Mouse (Mus musculus) urinary bladder, adult 2 months (tissue): ENCODE data around the gene Srrt. TPM values are rescaled to one million over a fixed set of nuclear protein-coding genes. Genes with fewer than 3 reads are reported as not detected.

ENCODE experiments used
- DNase-seq: peaks from one replicate; pipeline ENCODE4 v3.0.0; 2022; ENCODE audit warnings: low spot score
- polyA plus RNA-seq: library from polyadenylated mRNA; depleted of rRNA; stranded (reverse); fragments of >200 nt; gene quantifications from 2 replicates; pipeline ENCODE4 v1.2.3, GENCODE M21; 2012; rRNA removed

Gene Srrt
- polyA plus RNA-seq, result 163 and 168 TPM in 2 replicates

- peak; percentile 75 for DNase-seq
Measured at GRCm38 (mm10) chr5:137307071-137307912, at the start of gene Srrt. Gene Srrt, minus strand, starts transcription at chr5:137307674.

DNA sequence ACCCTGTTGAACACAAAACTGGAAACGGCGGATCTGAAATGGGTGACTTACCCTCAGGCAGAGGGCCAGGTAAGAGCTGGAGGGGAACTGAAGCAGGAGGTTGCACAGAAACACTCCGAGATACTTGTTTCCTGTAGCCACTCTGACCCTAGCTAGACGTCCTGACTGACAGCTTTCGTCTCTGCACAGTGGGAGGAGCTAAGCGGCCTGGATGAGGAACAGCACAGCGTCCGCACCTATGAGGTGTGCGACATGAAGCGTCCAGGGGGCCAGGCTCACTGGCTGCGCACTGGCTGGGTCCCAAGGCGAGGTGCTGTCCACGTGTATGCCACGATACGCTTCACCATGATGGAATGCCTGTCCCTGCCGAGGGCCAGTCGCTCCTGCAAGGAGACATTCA is 46.6 kb upstream of the Srrt start:
- no peak for DNase-seq

DNA sequence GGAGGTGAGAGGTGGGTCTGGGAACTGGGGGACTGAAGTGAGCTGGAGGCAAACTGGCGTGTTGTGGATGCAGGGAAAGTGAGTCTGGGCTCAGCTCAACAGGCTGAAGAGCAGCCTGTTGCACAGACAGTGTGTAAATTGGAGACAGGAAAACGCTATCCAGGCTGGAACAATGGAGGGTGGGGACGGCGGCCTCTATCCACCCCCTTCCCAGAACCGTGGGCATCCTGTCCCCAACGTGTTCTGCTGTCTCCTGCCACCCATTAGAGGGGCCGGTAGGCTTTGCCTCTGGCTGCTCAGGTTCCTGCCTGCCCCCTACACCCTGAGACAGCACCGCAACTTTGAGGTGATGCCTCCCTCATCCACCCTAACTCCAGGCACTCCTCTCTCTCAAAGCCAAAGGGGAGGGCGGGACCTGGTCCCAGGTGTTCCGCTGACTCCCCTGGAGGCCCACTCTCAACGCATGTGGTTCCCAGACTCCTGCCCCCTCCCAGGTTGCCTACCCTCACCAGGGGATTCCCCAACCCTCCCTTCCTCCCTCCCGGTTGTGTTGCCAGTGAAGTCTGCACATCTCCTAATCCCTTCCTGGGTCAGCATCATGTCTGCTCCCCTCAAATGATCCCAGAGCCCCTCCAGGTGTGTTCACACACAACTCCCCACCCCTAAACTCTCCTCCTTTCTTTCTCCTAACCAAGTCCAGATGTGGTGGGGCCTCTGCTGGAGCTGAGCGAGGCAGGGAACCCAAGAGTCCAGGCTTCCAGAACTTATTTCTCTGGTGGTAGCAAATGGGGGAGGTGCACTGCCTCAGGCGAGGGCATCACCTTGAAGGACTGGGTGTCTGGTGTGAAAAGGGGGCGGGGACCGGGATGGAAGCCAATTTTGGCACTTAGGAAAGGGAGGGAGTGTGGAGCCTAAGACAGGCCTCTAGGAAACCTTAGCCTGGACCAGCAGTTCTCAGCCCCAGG is 44.8 kb upstream of the Srrt start:
- DNase-seq, result no peak

- DNase-seq, result no peak
Measured at GRCm38 (mm10) chr5:137351394-137351793, 43.9 kb upstream of the Srrt start.

DNA sequence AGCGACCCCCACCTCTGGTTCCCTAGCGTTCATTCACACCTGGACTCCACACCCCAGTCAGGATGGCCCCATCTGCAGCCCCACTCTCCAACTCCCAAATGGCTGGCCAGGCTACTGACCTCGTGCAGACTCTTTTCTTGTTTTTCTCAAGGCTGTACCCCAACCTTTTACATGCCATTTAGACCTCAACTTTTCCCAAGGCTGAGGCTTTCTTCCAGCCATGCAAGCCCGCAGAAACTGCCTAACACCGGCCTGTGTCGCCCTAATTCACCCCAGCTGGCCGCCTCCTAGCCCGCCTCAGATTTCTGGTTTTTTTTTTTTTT is 43.5 kb upstream of the Srrt start:
- no peak for DNase-seq

- DNase-seq, result no peak
Measured at GRCm38 (mm10) chr5:137350205-137351057, 43.0 kb upstream of the Srrt start.

DNA sequence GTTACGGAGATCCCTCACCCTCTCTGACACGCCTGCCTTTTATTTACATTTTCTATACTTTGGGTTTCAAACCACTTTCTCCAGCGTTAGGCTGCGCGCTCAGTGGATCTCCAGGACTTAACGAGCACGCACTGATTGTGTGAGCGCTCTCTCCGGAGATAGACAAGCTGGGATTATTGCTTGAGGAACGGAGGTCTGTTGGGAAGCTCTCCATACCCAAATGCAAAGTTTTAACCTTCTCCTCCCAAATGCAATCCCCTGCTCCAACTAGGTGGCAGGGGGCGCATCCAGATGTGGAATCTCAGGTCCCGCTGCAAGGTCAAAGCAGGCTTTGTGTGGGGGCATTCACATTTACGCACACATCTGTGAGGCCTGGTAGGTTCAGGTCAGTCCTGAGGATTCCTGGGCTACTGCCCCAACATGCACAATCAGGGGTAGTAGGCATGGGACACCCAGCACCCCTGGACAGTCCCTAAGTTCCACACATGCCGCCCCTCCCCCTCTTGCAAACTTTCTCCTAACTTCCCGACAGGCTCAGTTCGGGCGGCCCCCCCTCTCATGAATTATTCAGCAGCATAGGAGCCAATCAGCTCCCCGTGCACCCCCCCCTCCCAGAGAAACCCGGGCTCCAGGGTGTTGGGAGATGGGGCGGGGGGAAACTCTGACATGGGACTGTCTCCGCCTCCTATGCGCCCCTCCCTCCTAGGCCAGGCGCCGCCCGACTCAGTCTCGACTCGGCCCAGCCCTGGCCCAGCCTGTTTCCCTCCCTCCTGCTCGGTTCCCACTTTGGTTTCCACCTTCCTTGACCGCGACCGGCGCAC is 42.1 kb upstream of the Srrt start, which contains the start of gene Ephb4:
TSS of gene Ephb4 (plus strand) at position 726 of the 821 bp plus-strand sequence.
- DNase-seq, result peak; percentile 76

DNA sequence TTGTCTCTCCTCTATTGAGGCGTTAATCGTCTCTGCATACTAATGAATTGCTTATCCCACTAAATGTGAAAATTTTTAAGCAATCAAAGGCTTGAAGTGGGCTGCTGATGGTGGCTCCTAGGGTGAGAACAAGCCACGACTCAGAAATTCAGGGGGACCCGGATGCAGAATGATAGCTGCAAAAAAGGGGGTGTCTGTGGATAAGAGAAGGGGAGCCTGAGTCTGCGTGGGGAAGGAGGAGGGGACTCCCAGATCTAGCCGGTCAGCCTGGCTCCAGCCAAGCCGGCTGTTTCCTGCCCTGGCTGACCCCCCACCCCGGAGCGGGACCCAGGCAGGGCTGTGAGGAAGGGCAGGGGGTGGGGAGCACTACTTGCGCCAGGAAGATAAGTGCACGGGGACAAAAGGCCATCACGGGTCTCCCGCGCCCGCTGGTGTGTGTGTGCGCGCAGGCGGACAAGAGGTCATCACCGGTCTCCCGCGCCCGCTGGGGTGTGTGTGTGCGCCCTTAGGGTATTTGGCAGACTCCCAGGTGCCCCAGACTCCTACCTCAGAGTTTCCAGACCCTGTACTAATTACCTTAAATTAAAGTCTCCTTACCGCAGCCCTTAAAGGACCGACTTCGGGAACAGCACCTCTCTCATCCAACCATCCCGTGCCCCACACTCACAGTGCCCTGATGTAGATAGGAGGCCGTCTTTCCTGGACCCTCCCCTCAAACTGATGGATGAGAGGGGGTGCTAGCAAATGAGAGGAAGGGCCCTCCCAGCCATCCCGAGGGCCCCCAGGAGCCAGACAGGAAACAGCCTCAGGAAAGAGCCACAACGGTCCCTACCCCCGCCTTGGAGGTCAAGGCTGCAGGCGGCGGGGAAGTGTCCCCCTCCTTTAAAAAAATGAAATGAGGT is 41.3 kb upstream of the Srrt start:
- DNase-seq, result no peak

- DNase-seq, result no peak
Measured at GRCm38 (mm10) chr5:137347856-137348255, 40.4 kb upstream of the Srrt start.

DNA sequence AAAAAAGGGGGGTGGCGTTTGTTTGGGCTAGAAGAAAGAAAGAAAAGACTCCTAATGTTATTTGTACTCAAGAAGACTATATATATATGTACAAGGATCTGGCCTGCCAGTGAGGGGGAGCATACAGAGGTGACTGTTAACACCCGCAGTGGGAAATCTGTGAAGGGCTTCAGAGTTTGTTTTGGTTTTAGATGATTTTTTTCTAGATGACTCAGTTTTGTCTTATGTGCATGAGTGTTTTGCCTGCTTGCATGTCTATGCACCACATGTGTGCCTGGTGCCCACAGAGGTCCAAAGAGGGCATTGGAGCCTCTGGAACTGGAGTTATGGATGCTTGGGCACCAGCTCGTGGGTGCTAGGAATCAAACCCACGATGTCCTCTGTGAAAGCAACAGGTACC is 39.5 kb upstream of the Srrt start:
- no peak for DNase-seq

- DNase-seq, result no peak
Measured at GRCm38 (mm10) chr5:137346388-137346787, 38.9 kb upstream of the Srrt start.

- no peak for DNase-seq
Measured at GRCm38 (mm10) chr5:137345821-137346220, 38.3 kb upstream of the Srrt start.

DNA sequence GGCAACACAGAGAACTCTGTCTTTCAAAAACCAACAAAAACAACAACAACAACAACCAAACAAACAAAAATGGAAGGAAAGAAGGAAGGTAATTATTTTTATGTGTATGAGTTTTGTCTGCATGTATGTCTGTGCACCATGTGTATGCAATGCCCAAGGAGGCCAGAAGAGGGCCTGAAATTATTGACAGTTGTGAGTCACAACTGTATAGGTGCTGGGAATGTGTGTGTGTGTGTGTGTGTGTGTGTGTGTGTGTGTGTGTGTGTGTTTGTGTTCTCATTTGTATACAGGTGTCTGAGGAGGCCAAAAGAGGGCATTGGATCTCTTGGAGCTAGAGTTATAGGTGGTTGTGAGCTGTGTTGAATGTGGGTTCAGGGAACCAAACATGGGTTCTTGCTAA is 36.4 kb upstream of the Srrt start:
- DNase-seq, result no peak

- no peak for DNase-seq
Measured at GRCm38 (mm10) chr5:137343412-137343811, 35.9 kb upstream of the Srrt start.

GRCm38 (mm10) chr5:137342407-137343012 is 35.0 kb upstream of the Srrt start:
- DNase-seq, result no peak

- DNase-seq, result no peak
Measured at GRCm38 (mm10) chr5:137340222-137340621, 32.7 kb upstream of the Srrt start.

DNA sequence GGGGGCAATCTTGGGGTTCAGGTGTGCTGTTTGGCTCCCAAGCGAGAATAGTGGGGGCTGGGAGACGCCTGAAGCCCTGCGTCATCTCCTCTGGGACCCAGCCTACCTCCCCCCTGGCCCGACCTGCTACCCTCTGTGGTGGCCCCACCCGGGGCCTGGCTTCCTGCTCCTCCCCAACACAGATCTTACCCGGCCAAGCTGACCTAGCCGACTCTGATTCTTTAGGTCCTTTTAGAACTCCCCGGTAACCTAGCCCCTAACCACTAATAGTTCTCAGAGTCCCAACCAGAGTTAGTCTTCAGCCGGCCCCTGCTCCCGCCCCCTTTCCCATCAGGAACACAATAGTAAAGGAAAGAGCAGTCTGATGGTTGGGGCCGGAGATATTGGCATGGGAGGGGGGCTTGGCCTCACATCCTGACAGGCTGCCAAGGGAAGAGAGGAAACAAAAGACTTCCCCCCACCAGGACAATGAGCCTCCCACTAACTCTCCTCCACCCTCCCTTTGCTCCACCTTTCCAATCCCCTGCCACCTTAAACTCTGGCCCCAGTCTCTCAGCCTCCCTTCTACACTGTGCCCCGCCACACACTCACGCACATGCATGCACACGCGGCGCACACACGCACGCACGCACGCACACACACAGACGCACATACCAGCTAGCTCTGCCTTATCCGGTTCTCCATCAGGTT is 32.0 kb upstream of the Srrt start:
- no peak for DNase-seq

DNA sequence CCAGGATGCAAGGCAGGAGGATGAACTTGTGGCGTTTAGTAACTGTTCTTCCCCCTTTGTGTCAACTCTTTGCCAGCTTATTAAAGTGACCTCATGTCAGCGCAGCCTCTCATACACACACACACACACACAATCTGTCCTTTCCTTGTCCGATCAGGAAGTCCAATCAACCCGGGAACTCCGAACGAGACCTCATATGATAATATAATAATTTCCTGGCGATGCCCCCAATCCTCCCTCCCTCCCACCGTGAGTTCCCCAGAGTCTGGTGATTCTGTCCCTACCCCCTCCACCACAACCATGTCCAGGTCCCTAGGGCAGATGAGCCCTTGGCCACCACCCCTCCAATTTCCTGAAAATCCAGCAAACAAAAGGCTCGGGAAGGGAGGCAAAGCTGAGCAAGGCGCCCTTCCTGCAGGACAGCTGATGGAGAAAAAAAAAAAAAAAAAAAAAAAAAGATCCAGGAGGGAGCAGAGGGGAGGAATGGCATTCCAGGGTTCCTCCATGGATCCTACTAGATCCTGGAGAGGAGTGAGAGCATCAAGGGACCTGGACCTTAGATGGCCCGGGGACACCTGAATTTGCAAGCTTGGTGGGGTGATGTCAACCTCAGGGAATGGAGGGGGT is 31.3 kb upstream of the Srrt start:
- DNase-seq, result no peak
